Mouse (Mus musculus) thymus, postnatal 0 days (tissue): ENCODE results near the gene Iqch. TPM values are rescaled to one million over a fixed set of nuclear protein-coding genes. Genes with fewer than 3 reads are reported as not detected.

Experiments
- DNase-seq: peaks from one replicate; pipeline ENCODE4 v3.0.0-alpha.2; 2015; ENCODE audit warnings: low spot score
- polyA plus RNA-seq: library from polyadenylated mRNA; unstranded; fragments of >200 nt; fragmentation: Nextera tagmentation; extraction: Ambion mirVana; gene quantifications from 2 replicates; pipeline ENCODE4 v1.2.1, GENCODE M21; 2015

Iqch gene
- polyA plus RNA-seq, 1 experiment from 2014 or later: 1.9 TPM

GRCm38 (mm10) chr9:63499912-63500311, 102.4 kb downstream of the Iqch start:
- DNase-seq: no peak

GRCm38 (mm10) chr9:63495786-63496185, 106.5 kb downstream of the Iqch start:
- no peak for DNase-seq

GRCm38 (mm10) chr9:63493746-63494145, 108.5 kb downstream of the Iqch start:
- DNase-seq: no peak

GRCm38 (mm10) chr9:63492291-63492690, 110.0 kb downstream of the Iqch start:
- no peak for DNase-seq

GRCm38 (mm10) chr9:63490521-63491307, 111.6 kb downstream of the Iqch start:
- no peak for DNase-seq

- DNase-seq: no peak
Measured at GRCm38 (mm10) chr9:63489156-63489555, 113.1 kb downstream of the Iqch start.

GRCm38 (mm10) chr9:63465561-63465960, 136.7 kb downstream of the Iqch start:
- DNase-seq: no peak

- peak; percentile 81 for DNase-seq
Measured at GRCm38 (mm10) chr9:63462296-63462695, 140.0 kb downstream of the Iqch start.

GRCm38 (mm10) chr9:63456401-63456800, 145.9 kb downstream of the Iqch start:
- no peak for DNase-seq

- no peak for DNase-seq
Measured at GRCm38 (mm10) chr9:63454341-63454740, 148.0 kb downstream of the Iqch start.

- no peak for DNase-seq
Measured at GRCm38 (mm10) chr9:63450531-63451030, 151.7 kb downstream of the Iqch start.

- no peak for DNase-seq
Measured at GRCm38 (mm10) chr9:63443695-63444094, 158.6 kb downstream of the Iqch start.

- DNase-seq: no peak
Measured at GRCm38 (mm10) chr9:63430652-63431051, 171.6 kb downstream of the Iqch start.

- DNase-seq: no peak
Measured at GRCm38 (mm10) chr9:63421096-63421736, 181.1 kb downstream of the Iqch start.

GRCm38 (mm10) chr9:63420396-63420795, 181.9 kb downstream of the Iqch start:
- no peak for DNase-seq

- no peak for DNase-seq
Measured at GRCm38 (mm10) chr9:63400176-63400575, 202.1 kb downstream of the Iqch start.

GRCm38 (mm10) chr9:63399463-63399815, 202.9 kb downstream of the Iqch start:
- DNase-seq: no peak

GRCm38 (mm10) chr9:63398611-63399462, 203.5 kb downstream of the Iqch start, which contains the start of gene 2300009A05Rik:
TSS of gene 2300009A05Rik (minus strand) at chr9:63399246.
- peak; percentile 95 for DNase-seq

- DNase-seq: no peak
Measured at GRCm38 (mm10) chr9:63395612-63396011, 206.7 kb downstream of the Iqch start.

- DNase-seq: no peak
Measured at GRCm38 (mm10) chr9:63391307-63391706, 211.0 kb downstream of the Iqch start.

GRCm38 (mm10) chr9:63382761-63383160, 219.5 kb downstream of the Iqch start:
- no peak for DNase-seq

- no peak for DNase-seq
Measured at GRCm38 (mm10) chr9:63380326-63380725, 222.0 kb downstream of the Iqch start.
